Mouse (Mus musculus): Measurements from ENCODE around the gene Fam185a.

- no peak for TF ChIP-seq CTCF (conservative IDR thresholded peaks at IDR 0.05; ENCODE audit: low read length)
- no peak for TF ChIP-seq NANOG (IDR thresholded peaks at IDR 0.05; ENCODE audit: borderline replicate concordance, low read length)
- no peak for TF ChIP-seq POU5F1 (IDR thresholded peaks at IDR 0.05; ENCODE audit: borderline replicate concordance, low read length)
Measured at GRCm38 (mm10) chr5:21496881-21497280, 72.1 kb downstream of the Fam185a start.
